Mouse (Mus musculus) hindbrain, embryonic 16.5 days (tissue): ENCODE data around the gene Amigo2. TPM values are rescaled to one million over a fixed set of nuclear protein-coding genes. Genes with fewer than 3 reads are reported as not detected.
A peak's percentile ranks its signal among the peaks of the same experiment; 100 is the strongest.

Source experiments
- ATAC-seq: fragments of 200-750 bp; cut with Nextera tagmentation; 2 replicates; pipeline ENCODE4 v1.8.0; 2017; ENCODE audit warnings: moderate TSS enrichment, moderate library complexity
- H3K27ac ChIP-seq: fragments of 300-500 bp; sonication (generic); 2 replicates; pipeline ENCODE4 v1.5.1; 2014; ENCODE audit warnings: low read depth, mild to moderate bottlenecking, control low read depth, low read length, moderate library complexity
- H3K27me3 ChIP-seq: fragments of 300-500 bp; sonication (generic); replicated peaks from 2 replicates; pipeline ENCODE4 v1.6.1; 2014; ENCODE audit warnings: low read length; ENCODE audit not compliant: control insufficient read depth, insufficient read depth
- H3K36me3 ChIP-seq: fragments of 300-500 bp; sonication (generic); 2 replicates; pipeline ENCODE4 v1.6.1; 2014; ENCODE audit warnings: mild to moderate bottlenecking, low read length, moderate library complexity, mixed read lengths; ENCODE audit not compliant: control insufficient read depth, insufficient read depth
- H3K4me1 ChIP-seq: fragments of 300-500 bp; sonication (generic); 2 replicates; pipeline ENCODE4 v1.6.1; 2014; ENCODE audit warnings: low read depth, low read length; ENCODE audit not compliant: control insufficient read depth, insufficient read depth
- H3K4me2 ChIP-seq: fragments of 300-500 bp; sonication (generic); 2 replicates; pipeline ENCODE4 v1.6.1; 2014; ENCODE audit warnings: mild to moderate bottlenecking, low read length, control low read depth, moderate library complexity
- H3K4me3 ChIP-seq: fragments of 300-500 bp; sonication (generic); 2 replicates; pipeline ENCODE4 v1.5.1; 2014; ENCODE audit warnings: mild to moderate bottlenecking, low read length, control low read depth, moderate library complexity
- H3K9ac ChIP-seq: fragments of 300-500 bp; sonication (generic); 2 replicates; pipeline ENCODE4 v1.6.1; 2014; ENCODE audit warnings: low read depth, mild to moderate bottlenecking, control low read depth, low read length, moderate library complexity
- H3K9me3 ChIP-seq: fragments of 300-500 bp; sonication (generic); 2 replicates; pipeline ENCODE4 v1.6.1; 2014; ENCODE audit warnings: mild to moderate bottlenecking, low read length, moderate library complexity; ENCODE audit not compliant: control insufficient read depth
- WGBS: fragments of 180-500 bp; shearing (Covaris S2); extraction: QIAGEN DNeasy Blood & Tissue Kit; methylation state at CpG from one replicate; pipeline ENCODE4 v1.1.7; 2014; 5-methylcytosine and 5-hydroxymethylcytosine counted together
- polyA plus RNA-seq: library from polyadenylated mRNA; unstranded; fragments of >200 nt; fragmentation: Nextera tagmentation; extraction: Ambion mirVana; gene quantifications from 2 replicates; pipeline ENCODE4 v1.2.1, GENCODE M21; 2015

Gene Amigo2
- polyA plus RNA-seq, 1 experiment from 2014 or later: 10.8 TPM

GRCm38 (mm10) chr15:97284201-97284600 is 37.1 kb upstream of the Amigo2 start:
- Histone ChIP-seq H3K9ac (no peak overlapping the region), H3K4me3 (no peak overlapping the region), H3K36me3 (no peaks in the 10 kb centered on the region), H3K9me3 (no peaks in the 10 kb centered on the region), H3K4me2 (no peak overlapping the region), H3K27ac (no peak overlapping the region), H3K27me3 (no peaks in the 10 kb centered on the region), H3K4me1 (no peaks in the 10 kb centered on the region; the same call in 1 of the 2 replicates)
- ATAC-seq: no peak
- WGBS: 77% methylated on average over 5 of the region's 5 CpGs

- no peak overlapping the region for H3K4me2 ChIP-seq
- H3K36me3 ChIP-seq: no peaks in the 10 kb centered on the region
- 63% methylated on average over 6 of the region's 6 CpGs for WGBS
- H3K27me3 ChIP-seq: no peaks in the 10 kb centered on the region
- H3K27ac ChIP-seq: peak overlapping the region; percentile 55; the same call in 1 of the 2 replicates
- no peak overlapping the region for H3K4me3 ChIP-seq
- no peaks in the 10 kb centered on the region; the same call in 1 of the 2 replicates for H3K4me1 ChIP-seq
- 0 out of 2 replicates have a peak, but pooled peaks have one; percentile 11 for ATAC-seq
- no peak overlapping the region for H3K9ac ChIP-seq
- H3K9me3 ChIP-seq: no peaks in the 10 kb centered on the region
Observed at GRCm38 (mm10) chr15:97282572-97282881, 35.4 kb upstream of the Amigo2 start.

GRCm38 (mm10) chr15:97281712-97282571 is 34.9 kb upstream of the Amigo2 start:
- WGBS: 61% methylated on average over 10 of the region's 10 CpGs
- H3K9me3 ChIP-seq: no peaks in the 10 kb centered on the region
- no peak overlapping the region for H3K9ac ChIP-seq
- no peak overlapping the region for H3K4me2 ChIP-seq
- no peaks in the 10 kb centered on the region; the same call in 1 of the 2 replicates for H3K4me1 ChIP-seq
- no peaks in the 10 kb centered on the region for H3K36me3 ChIP-seq
- H3K27ac ChIP-seq: no peak overlapping the region; the same call in 1 of the 2 replicates
- no peak overlapping the region for H3K4me3 ChIP-seq
- ATAC-seq: 0 out of 2 replicates have a peak, but pooled peaks have one; percentile 45
- no peaks in the 10 kb centered on the region for H3K27me3 ChIP-seq

GRCm38 (mm10) chr15:97280776-97281175 is 33.7 kb upstream of the Amigo2 start:
- no peak overlapping the region for H3K4me2 ChIP-seq
- H3K27me3 ChIP-seq: no peaks in the 10 kb centered on the region
- no peaks in the 10 kb centered on the region; the same call in 1 of the 2 replicates for H3K4me1 ChIP-seq
- H3K9ac ChIP-seq: no peak overlapping the region
- no peak overlapping the region for H3K27ac ChIP-seq
- ATAC-seq: no peak
- WGBS: 75% methylated on average over 9 of the region's 9 CpGs
- no peaks in the 10 kb centered on the region for H3K36me3 ChIP-seq
- no peaks in the 10 kb centered on the region for H3K9me3 ChIP-seq
- H3K4me3 ChIP-seq: no peak overlapping the region

GRCm38 (mm10) chr15:97280131-97280530 is 33.0 kb upstream of the Amigo2 start:
- H3K27me3 ChIP-seq: no peaks in the 10 kb centered on the region
- no peak overlapping the region for H3K4me2 ChIP-seq
- H3K4me1 ChIP-seq: no peaks in the 10 kb centered on the region; the same call in 1 of the 2 replicates
- 77% methylated on average over 8 of the region's 8 CpGs for WGBS
- H3K4me3 ChIP-seq: no peak overlapping the region
- H3K9ac ChIP-seq: no peak overlapping the region
- ATAC-seq: no peak
- no peak overlapping the region for H3K27ac ChIP-seq
- no peaks in the 10 kb centered on the region for H3K9me3 ChIP-seq
- no peaks in the 10 kb centered on the region for H3K36me3 ChIP-seq

GRCm38 (mm10) chr15:97278340-97278948 is 31.4 kb upstream of the Amigo2 start:
- Histone ChIP-seq H3K36me3 (no peaks in the 10 kb centered on the region), H3K27ac (no peak overlapping the region), H3K4me2 (no peak overlapping the region), H3K9me3 (no peaks in the 10 kb centered on the region), H3K9ac (no peak overlapping the region), H3K4me3 (no peak overlapping the region), H3K27me3 (no peaks in the 10 kb centered on the region), H3K4me1 (no peaks in the 10 kb centered on the region; the same call in 1 of the 2 replicates)
- ATAC-seq: no peak
- WGBS: 86% methylated on average over 9 of the region's 9 CpGs

GRCm38 (mm10) chr15:97277328-97277727 is 30.2 kb upstream of the Amigo2 start:
- H3K9ac ChIP-seq: no peak overlapping the region
- H3K36me3 ChIP-seq: no peaks in the 10 kb centered on the region
- H3K4me1 ChIP-seq: no peaks in the 10 kb centered on the region
- H3K4me2 ChIP-seq: no peak overlapping the region
- no peak for ATAC-seq
- no peak overlapping the region for H3K27ac ChIP-seq
- 66% methylated on average over 10 of the region's 10 CpGs for WGBS
- H3K4me3 ChIP-seq: no peak overlapping the region
- no peaks in the 10 kb centered on the region for H3K9me3 ChIP-seq
- H3K27me3 ChIP-seq: no peaks in the 10 kb centered on the region

GRCm38 (mm10) chr15:97276660-97277153 is 29.6 kb upstream of the Amigo2 start:
- ATAC-seq: peak; percentile 76
- 49% methylated on average over 20 of the region's 20 CpGs for WGBS
- Histone ChIP-seq H3K4me3 (no peak overlapping the region), H3K36me3 (no peaks in the 10 kb centered on the region), H3K4me1 (no peaks in the 10 kb centered on the region), H3K9me3 (no peaks in the 10 kb centered on the region), H3K27me3 (no peaks in the 10 kb centered on the region), H3K9ac (no peak overlapping the region), H3K27ac (no peak overlapping the region), H3K4me2 (no peak overlapping the region)
